Mouse (Mus musculus) CH12.LX (cell line): Measurements from ENCODE around the gene Pik3c2b. TPM values are rescaled to one million over a fixed set of nuclear protein-coding genes. Genes with fewer than 3 reads are reported as not detected.

Source experiments
- DNase-seq: peaks from one replicate; pipeline ENCODE4 v3.0.0-alpha.2; 2013; ENCODE audit errors: extremely low read depth
- H3K27ac ChIP-seq: 2 replicates; pipeline ENCODE4 v1.5.1; 2012; ENCODE audit warnings: low read depth, mild to moderate bottlenecking, control low read depth, moderate library complexity; ENCODE audit not compliant: insufficient read depth
- H3K27me3 ChIP-seq: replicated peaks from 2 replicates; pipeline ENCODE3; 2012; ENCODE audit warnings: inconsistent platforms
- H3K36me3 ChIP-seq, 2 experiments: replicated peaks in 1 of 2; 2 replicates each; pipeline versions ENCODE3 to v1.6.1; 2012; ENCODE audit warnings: inconsistent platforms in 1 of 2, low read length in 1 of 2, mild to moderate bottlenecking in 1 of 2, mixed read lengths in 1 of 2, moderate library complexity in 1 of 2; ENCODE audit not compliant: control insufficient read depth in 1 of 2, insufficient read depth in 1 of 2
- H3K4me1 ChIP-seq, 2 experiments: 2 replicates each; pipeline ENCODE4 v1.6.1; 2012; ENCODE audit warnings: inconsistent platforms in 1 of 2, moderate library complexity in 1 of 2; ENCODE audit not compliant: insufficient read depth in 2 of 2, control insufficient read depth in 1 of 2
- H3K4me2 ChIP-seq: 2 replicates; pipeline ENCODE4 v1.6.1; 2012; ENCODE audit warnings: low read depth, mild to moderate bottlenecking, control low read depth; ENCODE audit not compliant: poor library complexity, insufficient read depth, severe bottlenecking
- H3K4me3 ChIP-seq, 3 experiments: fragments of 150-350 bp in 1 of 3; sonication (generic) in 1 of 3; replicated peaks in 1 of 3; 2 replicates each; pipeline versions ENCODE3 to v1.5.1; 2011 to 2012; ENCODE audit warnings: low read depth in 2 of 3, low read length in 2 of 3, mild to moderate bottlenecking in 2 of 3, moderate library complexity in 2 of 3, control low read depth in 1 of 3, improper control_type of control experiment in 1 of 3, inconsistent platforms in 1 of 3, mixed read lengths in 1 of 3; ENCODE audit not compliant: poor library complexity in 1 of 3
- H3K79me2 ChIP-seq: replicated peaks from 2 replicates; pipeline ENCODE4 v1.6.1; 2012; ENCODE audit warnings: mild to moderate bottlenecking, moderate library complexity; ENCODE audit not compliant: control insufficient read depth, poor library complexity, insufficient read depth, severe bottlenecking; ENCODE audit errors: extremely low read depth
- H3K9ac ChIP-seq: 2 replicates; pipeline ENCODE4 v1.6.1; 2012; ENCODE audit warnings: low read depth, mild to moderate bottlenecking, control low read depth, moderate library complexity; ENCODE audit not compliant: insufficient read depth
- H3K9me3 ChIP-seq: replicated peaks from 2 replicates; pipeline ENCODE3; 2012; ENCODE audit warnings: low read length, inconsistent platforms, mixed read lengths
- BHLHE40 ChIP-seq: IDR thresholded peaks from 2 replicates; pipeline ENCODE4 v1.6.1; 2011; ENCODE audit warnings: mild to moderate bottlenecking, low read depth, low read length, improper control_type of control experiment
- CHD1 ChIP-seq: IDR thresholded peaks from 2 replicates; pipeline ENCODE4 v1.6.1; 2012; ENCODE audit warnings: low read depth, low read length, improper control_type of control experiment, inconsistent platforms
- CHD2 ChIP-seq: IDR thresholded peaks from 2 replicates; pipeline ENCODE4 v1.6.1; 2011; ENCODE audit warnings: low read length, improper control_type of control experiment
- E2F4 ChIP-seq: IDR thresholded peaks from 2 replicates; pipeline ENCODE4 v1.6.1; 2011; ENCODE audit warnings: low read depth, low read length, improper control_type of control experiment; ENCODE audit not compliant: insufficient replicate concordance
- ELF1 ChIP-seq: IDR thresholded peaks from 2 replicates; pipeline ENCODE4 v1.6.1; 2014; ENCODE audit warnings: low read depth, mild to moderate bottlenecking, inconsistent platforms, low read length, improper control_type of control experiment
- EP300 ChIP-seq: IDR thresholded peaks from 2 replicates; pipeline ENCODE4 v1.6.1; 2011; ENCODE audit warnings: low read length, improper control_type of control experiment
- ETS1 ChIP-seq: conservative IDR thresholded peaks from 2 replicates; pipeline ENCODE4 v1.6.1; 2012; ENCODE audit warnings: low read depth, mild to moderate bottlenecking, inconsistent platforms, low read length, improper control_type of control experiment, moderate library complexity
- GABPA ChIP-seq: IDR thresholded peaks from 2 replicates; pipeline ENCODE4 v1.6.1; 2012; ENCODE audit warnings: low read depth, low read length, improper control_type of control experiment, inconsistent platforms; ENCODE audit not compliant: insufficient replicate concordance
- HCFC1 ChIP-seq: IDR thresholded peaks from 2 replicates; pipeline ENCODE4 v1.6.1; 2012; ENCODE audit warnings: low read depth, mild to moderate bottlenecking, inconsistent platforms, low read length, improper control_type of control experiment
- IRF4 ChIP-seq: IDR thresholded peaks from 2 replicates; pipeline ENCODE4 v1.6.1; 2014; ENCODE audit warnings: low read depth, mild to moderate bottlenecking, inconsistent platforms, low read length, improper control_type of control experiment
- JUN ChIP-seq: IDR thresholded peaks from 2 replicates; pipeline ENCODE4 v1.6.1; 2011; ENCODE audit warnings: low read depth, mild to moderate bottlenecking, low read length, improper control_type of control experiment, moderate library complexity; ENCODE audit not compliant: insufficient read depth
- JUND ChIP-seq: conservative IDR thresholded peaks from 2 replicates; pipeline ENCODE4 v1.6.1; 2011; ENCODE audit warnings: low read depth, low read length, improper control_type of control experiment
- KAT2A ChIP-seq: IDR thresholded peaks from 2 replicates; pipeline ENCODE4 v1.6.1; 2012; ENCODE audit warnings: low read length, improper control_type of control experiment, inconsistent platforms; ENCODE audit not compliant: insufficient replicate concordance
- MAX ChIP-seq: IDR thresholded peaks from 2 replicates; pipeline ENCODE4 v1.6.1; 2011; ENCODE audit warnings: low read length, improper control_type of control experiment
- MAZ ChIP-seq: IDR thresholded peaks from 2 replicates; pipeline ENCODE4 v1.6.1; 2012; ENCODE audit warnings: low read depth, mild to moderate bottlenecking, inconsistent platforms, low read length, improper control_type of control experiment, moderate library complexity
- MEF2A ChIP-seq: IDR thresholded peaks from 2 replicates; pipeline ENCODE4 v1.6.1; 2014; ENCODE audit warnings: low read depth, mild to moderate bottlenecking, inconsistent platforms, low read length, improper control_type of control experiment, borderline replicate concordance
- NELFE ChIP-seq: IDR thresholded peaks from 2 replicates; pipeline ENCODE4 v1.6.1; 2011; ENCODE audit warnings: low read depth, low read length, improper control_type of control experiment
- NRF1 ChIP-seq: IDR thresholded peaks from 2 replicates; pipeline ENCODE4 v1.6.1; 2014; ENCODE audit warnings: low read depth, mild to moderate bottlenecking, inconsistent platforms, low read length, improper control_type of control experiment, moderate library complexity
- PAX5 ChIP-seq: IDR thresholded peaks from 2 replicates; pipeline ENCODE4 v1.6.1; 2012; ENCODE audit warnings: low read length, inconsistent platforms, mixed read lengths
- POLR2A ChIP-seq: IDR thresholded peaks from 2 replicates; pipeline ENCODE4 v1.6.1; 2011; ENCODE audit warnings: low read depth, mild to moderate bottlenecking, improper control_type of control experiment, low read length
- POLR2AphosphoS2 ChIP-seq: IDR thresholded peaks from 2 replicates; pipeline ENCODE4 v1.6.1; 2011; ENCODE audit warnings: low read depth, low read length, improper control_type of control experiment
- SIN3A ChIP-seq: IDR thresholded peaks from 2 replicates; pipeline ENCODE4 v1.6.1; 2012; ENCODE audit warnings: low read length, improper control_type of control experiment, inconsistent platforms
- SMC3 ChIP-seq: IDR thresholded peaks from 2 replicates; pipeline ENCODE4 v1.6.1; 2011; ENCODE audit warnings: low read depth, low read length, improper control_type of control experiment
- TBP ChIP-seq: conservative IDR thresholded peaks from 2 replicates; pipeline ENCODE4 v1.6.1; 2011; ENCODE audit warnings: low read depth, low read length, improper control_type of control experiment
- TCF12 ChIP-seq: IDR thresholded peaks from 2 replicates; pipeline ENCODE4 v1.6.1; 2014; ENCODE audit warnings: low read depth, mild to moderate bottlenecking, inconsistent platforms, low read length, improper control_type of control experiment
- UBTF ChIP-seq: IDR thresholded peaks from 2 replicates; pipeline ENCODE4 v1.6.1; 2012; ENCODE audit warnings: low read depth, mild to moderate bottlenecking, inconsistent platforms, low read length, improper control_type of control experiment, moderate library complexity
- USF1 ChIP-seq: IDR thresholded peaks from 2 replicates; pipeline ENCODE4 v1.6.1; 2014; ENCODE audit warnings: low read depth, mild to moderate bottlenecking, inconsistent platforms, low read length, improper control_type of control experiment
- USF2 ChIP-seq: conservative IDR thresholded peaks from 2 replicates; pipeline ENCODE4 v1.6.1; 2011; ENCODE audit warnings: low read depth, low read length, improper control_type of control experiment
- ZC3H11A ChIP-seq: IDR thresholded peaks from 2 replicates; pipeline ENCODE4 v1.6.1; 2012; ENCODE audit warnings: low read depth, mild to moderate bottlenecking, inconsistent platforms, low read length, improper control_type of control experiment
- ZKSCAN1 ChIP-seq: IDR thresholded peaks from 2 replicates; pipeline ENCODE4 v1.6.1; 2012; ENCODE audit warnings: low read depth, inconsistent platforms, low read length, improper control_type of control experiment, borderline replicate concordance
- ZMIZ1 ChIP-seq: IDR thresholded peaks from 2 replicates; pipeline ENCODE4 v1.6.1; 2012; ENCODE audit warnings: low read depth, mild to moderate bottlenecking, inconsistent platforms, low read length, improper control_type of control experiment
- dilution Hi-C: fragments of 300-500 bp; cut with MboI; formaldehyde crosslinking; loops from 2 replicates; pipeline ENCODE4 v1.14.3; 2020; ENCODE audit warnings: low sequenced_read_pairs; ENCODE audit not compliant: extremely low pct_unique_long_range_greater_than_20kb, extremely low pct_ligation_motif_present
- in situ Hi-C: fragments of 300-500 bp; cut with MboI; formaldehyde crosslinking; loops from 3 replicates; pipeline ENCODE4 v1.14.3; 2019; ENCODE audit warnings: low sequenced_read_pairs, low pct_ligation_motif_present, low pct_unique_long_range_greater_than_20kb, mixed read lengths
- polyA plus RNA-seq: library from polyadenylated mRNA; unstranded; fragments of >175 nt; gene quantifications from 2 replicates; pipeline ENCODE4 v1.2.1, GENCODE M21; 2012; ENCODE audit warnings: low read depth; ENCODE audit not compliant: insufficient read length
- total RNA-seq, 2 experiments: library from RNA; depleted of rRNA; stranded (reverse); fragments of 300-350 nt in 1 of 2; fragments of >200 nt in 1 of 2; gene quantifications; 2 replicates each; pipeline ENCODE4 v1.2.3; 2012 to 2014

The Pik3c2b gene
- total and polyA plus RNA-seq, 3 experiments: 8.7 to 16.5 (median 12.0) TPM

DNA sequence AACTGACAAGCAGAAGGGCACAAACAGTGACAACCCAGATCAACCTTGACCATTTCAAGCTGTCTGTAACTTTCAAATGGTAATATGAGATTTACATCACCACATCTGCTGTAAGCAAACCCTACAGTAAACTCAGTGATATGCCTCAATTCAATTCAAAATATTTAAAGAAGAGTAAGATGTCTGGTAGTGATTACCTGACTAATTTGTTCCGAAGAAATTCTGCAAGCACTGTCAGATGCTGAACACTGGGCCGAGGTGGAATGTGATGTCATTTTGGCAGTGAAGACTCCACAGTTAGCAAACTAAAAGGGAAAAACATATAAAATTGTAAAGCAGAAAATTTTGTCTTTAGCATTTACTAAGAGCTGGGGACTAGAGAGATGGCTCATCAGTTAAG lies 26.9 kb upstream of the Pik3c2b start (continued):
- no peak for TF ChIP-seq ZC3H11A

DNA sequence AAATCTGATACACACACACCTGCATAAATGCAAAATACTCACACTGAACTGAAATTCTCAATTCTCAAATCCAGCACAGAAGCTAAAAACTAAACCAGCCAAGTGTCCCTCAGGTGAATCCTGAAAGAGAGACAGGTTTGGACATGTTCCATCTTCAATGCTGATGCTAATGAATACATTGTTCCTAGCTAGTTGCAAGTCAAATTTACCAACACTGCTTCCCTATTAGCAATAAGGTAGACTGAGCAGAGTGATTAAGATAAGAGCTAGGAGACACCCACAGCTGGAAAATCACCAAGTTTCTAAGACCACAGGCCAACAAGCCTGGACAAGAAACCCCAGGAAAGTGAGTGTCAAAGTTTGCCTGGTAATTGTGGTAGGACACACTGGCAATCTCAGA lies 26.2 kb upstream of the Pik3c2b start:
- peak; percentile 68 for DNase-seq
- H3K9ac ChIP-seq: peak overlapping the region; percentile 64
- peaks cover 3% of the 10 kb centered on the region for H3K9me3 ChIP-seq
- H3K79me2 ChIP-seq: peaks cover 75% of the 10 kb centered on the region
- H3K27me3 ChIP-seq: no peaks in the 10 kb centered on the region
- H3K27ac ChIP-seq: peak overlapping the region; percentile 98
- peak overlapping the region; percentile 34 to 53 (median 52) for H3K4me3 ChIP-seq
- TF ChIP-seq BHLHE40: peak; percentile 65
- no peak for TF ChIP-seq ELF1
- peak; percentile 58; the same call in 1 of the 2 replicates for TF ChIP-seq ETS1
- no peak for TF ChIP-seq GABPA
- TF ChIP-seq MEF2A: peak; percentile 71; the same call in 1 of the 2 replicates
- no peak for TF ChIP-seq MAZ
- TF ChIP-seq IRF4: peak; percentile 67
- TF ChIP-seq SIN3A: peak; percentile 47; the same call in 1 of the 2 replicates
- no peak for TF ChIP-seq HCFC1
- TF ChIP-seq CHD1: peak; percentile 99
- TF ChIP-seq MAX: no peak
- peak; percentile 82; the same call in 1 of the 2 replicates for TF ChIP-seq TCF12
- no peak for TF ChIP-seq ZKSCAN1
- TF ChIP-seq USF1: no peak
- TF ChIP-seq PAX5: no peak
- TF ChIP-seq USF2: no peak
- peak; percentile 9; the same call in 1 of the 2 replicates for TF ChIP-seq JUN
- TF ChIP-seq POLR2A: peak; percentile 34
- no peak for TF ChIP-seq UBTF
- no peak for TF ChIP-seq SMC3
- no peak for TF ChIP-seq E2F4
- TF ChIP-seq ZMIZ1: no peak
- TF ChIP-seq POLR2AphosphoS2: no peak
- 0 out of 2 replicates have a peak, but pooled peaks have one; percentile 41 for TF ChIP-seq JUND
- TF ChIP-seq NELFE: no peak
- TF ChIP-seq TBP: peak; percentile 82
- no peak for TF ChIP-seq NRF1
- peak; percentile 89 for TF ChIP-seq EP300
- TF ChIP-seq CHD2: no peak
- no peak for TF ChIP-seq ZC3H11A
- TF ChIP-seq KAT2A: no peak
- peaks cover 26 to 40% of the 10 kb centered on the region in 2 experiments for H3K36me3 ChIP-seq
- dilution Hi-C loops: no loop called here
- peak overlapping the region; percentile 90 for H3K4me2 ChIP-seq
- peaks cover 4 to 30% of the 10 kb centered on the region in 2 experiments; a peak in 3 of 4 replicates for H3K4me1 ChIP-seq
- in situ Hi-C loops: no loop called here
